ENCODE assay signal across 8 mouse cellular contexts in genomic region chr13:47042024-47042633, GRCm38 (mm10). TPM values are rescaled to one million over a fixed set of nuclear protein-coding genes. Genes with fewer than 3 reads are reported as not detected.
DNase-seq lines count a peak whose midpoint lies in the region; ATAC-seq and TF ChIP-seq lines count a peak whose summit lies in the region.

No protein-coding gene starts in this region.

- peaks cover 19% of the 10 kb centered on the region for H3K4me1 ChIP-seq in heart, embryonic 10.5 days
- peaks cover 9% of the 10 kb centered on the region; the same call in 1 of the 2 replicates for H3K4me1 ChIP-seq in embryonic facial prominence, embryonic 14.5 days (ENCODE audit: control insufficient read depth, insufficient read depth, low read length)
- H3K4me1 ChIP-seq in intestine, embryonic 16.5 days (ENCODE audit: control insufficient read depth, insufficient read depth, low read length): peaks cover 9% of the 10 kb centered on the region; the same call in 1 of the 2 replicates
- peaks cover 10% of the 10 kb centered on the region for H3K4me1 ChIP-seq in midbrain, embryonic 14.5 days (ENCODE audit: control insufficient read depth, insufficient read depth, low read length)
- peaks cover 9% of the 10 kb centered on the region for H3K4me1 ChIP-seq in thymus, adult 2 months (replicated peaks; ENCODE audit: control insufficient read depth, insufficient read depth, low read length)

- peak overlapping the region; percentile 99 for H3K4me2 ChIP-seq in embryonic facial prominence, embryonic 14.5 days (ENCODE audit: low read depth, low read length)
- peak overlapping the region; percentile 70 for H3K4me2 ChIP-seq in intestine, embryonic 16.5 days (ENCODE audit: low read depth, low read length)
- H3K4me2 ChIP-seq in midbrain, embryonic 14.5 days (ENCODE audit: low read length): peak overlapping the region; percentile 72

- TF ChIP-seq POLR2A in thymus, adult 2 months (IDR thresholded peaks at IDR 0.05; ENCODE audit: control insufficient read depth, extremely low read depth, insufficient read depth, low read length, poor library complexity): no peak

- peak overlapping the region; percentile 96 for H3K4me3 ChIP-seq in heart, embryonic 10.5 days
- peak overlapping the region; percentile 83; the same call in 1 of the 2 replicates for H3K4me3 ChIP-seq in embryonic facial prominence, embryonic 14.5 days (ENCODE audit: low read depth, low read length)
- H3K4me3 ChIP-seq in intestine, embryonic 16.5 days (ENCODE audit: low read length): peak overlapping the region; percentile 92
- peak overlapping the region; percentile 83 for H3K4me3 ChIP-seq in midbrain, embryonic 14.5 days (replicated peaks; ENCODE audit: low read depth, low read length)
- H3K4me3 ChIP-seq in thymus, adult 2 months (ENCODE audit: control insufficient read depth, insufficient read depth, low read length): no peak overlapping the region

- H3K27ac ChIP-seq in heart, embryonic 10.5 days: no peak overlapping the region
- no peak overlapping the region for H3K27ac ChIP-seq in embryonic facial prominence, embryonic 14.5 days (replicated peaks; ENCODE audit: low read depth, low read length)
- H3K27ac ChIP-seq in intestine, embryonic 16.5 days (ENCODE audit: low read length): peak overlapping the region; percentile 77
- H3K27ac ChIP-seq in midbrain, embryonic 14.5 days (replicated peaks; ENCODE audit: low read depth, low read length): peak overlapping the region; percentile 77; the same call in 1 of the 2 replicates
- no peak overlapping the region for H3K27ac ChIP-seq in thymus, adult 2 months (ENCODE audit: control insufficient read depth, insufficient read depth, low read length)

- WGBS in heart, embryonic 10.5 days: 55% methylated on average over 8 of the region's 8 CpGs
- 58% methylated on average over 8 of the region's 8 CpGs for WGBS in embryonic facial prominence, embryonic 14.5 days
- WGBS in intestine, embryonic 16.5 days: 34% methylated on average over 8 of the region's 8 CpGs
- WGBS in midbrain, embryonic 14.5 days: 39% methylated on average over 8 of the region's 8 CpGs
- 65% methylated on average over 8 of the region's 8 CpGs for WGBS in thymus, adult 2 months

- H3K9ac ChIP-seq in embryonic facial prominence, embryonic 14.5 days (ENCODE audit: low read depth, low read length): no peak overlapping the region
- peak overlapping the region; percentile 66 for H3K9ac ChIP-seq in intestine, embryonic 16.5 days (ENCODE audit: low read depth, low read length)
- H3K9ac ChIP-seq in midbrain, embryonic 14.5 days (replicated peaks; ENCODE audit: low read length): peak overlapping the region; percentile 10; the same call in 1 of the 2 replicates

- H3K9me3 ChIP-seq in heart, embryonic 10.5 days: no peaks in the 10 kb centered on the region
- H3K9me3 ChIP-seq in embryonic facial prominence, embryonic 14.5 days (ENCODE audit: control insufficient read depth, low read length): no peaks in the 10 kb centered on the region
- H3K9me3 ChIP-seq in intestine, embryonic 16.5 days (ENCODE audit: control insufficient read depth, low read length): no peaks in the 10 kb centered on the region
- H3K9me3 ChIP-seq in midbrain, embryonic 14.5 days (ENCODE audit: control insufficient read depth, low read length): no peaks in the 10 kb centered on the region

- H3K36me3 ChIP-seq in heart, embryonic 10.5 days: no peaks in the 10 kb centered on the region
- H3K36me3 ChIP-seq in embryonic facial prominence, embryonic 14.5 days (ENCODE audit: control insufficient read depth, insufficient read depth, low read length): no peaks in the 10 kb centered on the region
- no peaks in the 10 kb centered on the region for H3K36me3 ChIP-seq in intestine, embryonic 16.5 days (ENCODE audit: control insufficient read depth, insufficient read depth, low read length)
- H3K36me3 ChIP-seq in midbrain, embryonic 14.5 days (ENCODE audit: control insufficient read depth, insufficient read depth, low read length): no peaks in the 10 kb centered on the region
- H3K36me3 ChIP-seq in thymus, adult 2 months (ENCODE audit: control insufficient read depth, insufficient read depth, low read length): no peaks in the 10 kb centered on the region

- intact Hi-C loops in heart, postnatal 25 days (cut with DNase I): no loop called here

- no peaks in the 10 kb centered on the region for H3K27me3 ChIP-seq in heart, embryonic 10.5 days (ENCODE audit: insufficient read depth, poor library complexity, severe bottlenecking)
- H3K27me3 ChIP-seq in embryonic facial prominence, embryonic 14.5 days (replicated peaks; ENCODE audit: control insufficient read depth, insufficient read depth, low read length): no peaks in the 10 kb centered on the region
- H3K27me3 ChIP-seq in intestine, embryonic 16.5 days (replicated peaks; ENCODE audit: control insufficient read depth, insufficient read depth, low read length): no peaks in the 10 kb centered on the region
- H3K27me3 ChIP-seq in midbrain, embryonic 14.5 days (ENCODE audit: control insufficient read depth, insufficient read depth, low read length): no peaks in the 10 kb centered on the region
- H3K27me3 ChIP-seq in thymus, adult 2 months (ENCODE audit: control insufficient read depth, insufficient read depth, low read length): no peaks in the 10 kb centered on the region

- no peak for TF ChIP-seq CTCF in thymus, adult 2 months (IDR thresholded peaks at IDR 0.05; ENCODE audit: borderline replicate concordance, control insufficient read depth, extremely low read depth, insufficient read depth, low read length, poor library complexity)

- peak; percentile 57 for DNase-seq in heart, embryonic 10.5 days (ENCODE audit: low spot score)
- DNase-seq in heart, postnatal 25 days (ENCODE audit: low spot score): no peak
- no peak for DNase-seq in embryonic facial prominence, embryonic 14.5 days (ENCODE audit: low spot score)
- DNase-seq in midbrain, embryonic 14.5 days: peak; percentile 58
- no peak for DNase-seq in B cell, adult 2 months
- DNase-seq in frontal cortex, postnatal 10 days (ENCODE audit: low spot score in 2 of 2): no peak
- no peak for DNase-seq in thymus, adult 2 months

- no peak for ATAC-seq in embryonic facial prominence, embryonic 14.5 days (ENCODE audit: low read depth)
- no peak for ATAC-seq in intestine, embryonic 16.5 days
- ATAC-seq in midbrain, embryonic 14.5 days (ENCODE audit: low FRiP score, low TSS enrichment): no peak

RNA-seq across cellular contexts. Expression of gene Kdm1b, which starts 1.2 kb away (rescaled TPM):
- polyA plus RNA-seq in heart, embryonic 10.5 days (2016; fragmentation: Nextera tagmentation; extraction: Ambion mirVana): 7.9 and 9.2 TPM in 2 replicates
- total RNA-seq in heart, postnatal 25 days (2021): 10 to 100 TPM in 1 of 2 experiments, 1 to 10 TPM in 1; 8.2 to 10.4 TPM
- polyA plus RNA-seq in embryonic facial prominence, embryonic 14.5 days (2014; fragmentation: Nextera tagmentation; extraction: Ambion mirVana): 11.6 and 14.0 TPM in 2 replicates
- 10.2 and 11.0 TPM in 2 replicates for polyA plus RNA-seq in intestine, embryonic 16.5 days (2015; fragmentation: Nextera tagmentation; extraction: Ambion mirVana)
- polyA plus RNA-seq in midbrain, embryonic 14.5 days (2014; fragmentation: Nextera tagmentation; extraction: Ambion mirVana): 20.0 and 21.5 TPM in 2 replicates
- 23.6 and 25.2 TPM in 2 replicates for polyA plus RNA-seq in thymus, adult 2 months (2012; rRNA removed)

RNA-seq across cellular contexts. Expression of gene Tpmt, which starts 2.4 kb away (rescaled TPM):
- polyA plus RNA-seq in heart, embryonic 10.5 days (2016; fragmentation: Nextera tagmentation; extraction: Ambion mirVana): 16.3 and 21.1 TPM in 2 replicates
- 1 to 10 TPM; 4.9 to 6.0 TPM for total RNA-seq in heart, postnatal 25 days (2021)
- 17.7 and 19.9 TPM in 2 replicates for polyA plus RNA-seq in embryonic facial prominence, embryonic 14.5 days (2014; fragmentation: Nextera tagmentation; extraction: Ambion mirVana)
- 27.6 and 27.9 TPM in 2 replicates for polyA plus RNA-seq in intestine, embryonic 16.5 days (2015; fragmentation: Nextera tagmentation; extraction: Ambion mirVana)
- 23.3 and 23.4 TPM in 2 replicates for polyA plus RNA-seq in midbrain, embryonic 14.5 days (2014; fragmentation: Nextera tagmentation; extraction: Ambion mirVana)
- polyA plus RNA-seq in thymus, adult 2 months (2012; rRNA removed): 2.1 and 3.1 TPM in 2 replicates

RNA-seq across cellular contexts. Expression of gene Nhlrc1, which starts 27.5 kb away (rescaled TPM):
- polyA plus RNA-seq in heart, embryonic 10.5 days (2016; fragmentation: Nextera tagmentation; extraction: Ambion mirVana): 2.9 and 4.3 TPM in 2 replicates
- 1 to 10 TPM; 5.6 to 6.2 TPM for total RNA-seq in heart, postnatal 25 days (2021)
- polyA plus RNA-seq in embryonic facial prominence, embryonic 14.5 days (2014; fragmentation: Nextera tagmentation; extraction: Ambion mirVana): 4.1 and 4.8 TPM in 2 replicates
- 2.9 and 3.1 TPM in 2 replicates for polyA plus RNA-seq in intestine, embryonic 16.5 days (2015; fragmentation: Nextera tagmentation; extraction: Ambion mirVana)
- 16.3 and 16.7 TPM in 2 replicates for polyA plus RNA-seq in midbrain, embryonic 14.5 days (2014; fragmentation: Nextera tagmentation; extraction: Ambion mirVana)
- 1.3 and 1.7 TPM in 2 replicates for polyA plus RNA-seq in thymus, adult 2 months (2012; rRNA removed)

Comparison
In these comparisons a context has a peak if more than half of its experiments do, and no peak if none do; other contexts are left out.
1. DNase-seq: peak in heart, embryonic 10.5 days (single experiment) and midbrain, embryonic 14.5 days (single experiment); none in heart, postnatal 25 days (single experiment), embryonic facial prominence, embryonic 14.5 days (single experiment), B cell, adult 2 months (0 of 2), frontal cortex, postnatal 10 days (0 of 2) and thymus, adult 2 months (single experiment).
2. H3K27ac ChIP-seq: peak in intestine, embryonic 16.5 days (single experiment) and midbrain, embryonic 14.5 days (single experiment); none in heart, embryonic 10.5 days (single experiment), embryonic facial prominence, embryonic 14.5 days (single experiment) and thymus, adult 2 months (single experiment).
3. Peak in every context shown above with its lines, with median percentiles within 50 percentile points of each other: H3K4me2 ChIP-seq.